Mouse (Mus musculus) layer of hippocampus, postnatal 10 days (tissue): ENCODE measurements around the gene Gm13696. TPM values are rescaled to one million over a fixed set of nuclear protein-coding genes. Genes with fewer than 3 reads are reported as not detected.
"Not testable (repeated sequence)": the region's sequence is repeated elsewhere in the genome, so short reads cannot be mapped to it uniquely, and the experiment has no call there.

Experiments used
- DNase-seq, 2 experiments: peaks; one replicate each; pipeline ENCODE4 v3.0.0; 2021; ENCODE audit warnings: low spot score in 2 of 2
- long read RNA-seq: library from polyadenylated mRNA; stranded (forward); transcript quantifications from one replicate; pipeline ENCODE4 v2.0.0, GENCODE M21; 2023
- total RNA-seq, 2 experiments: library from RNA; stranded (reverse); gene quantifications; 2 replicates each; pipeline ENCODE4 v1.2.3; 2021

The Gm13696 gene
- total RNA-seq, result 1 to 10 TPM; 1.4 to 1.7 TPM
- long read RNA-seq, result 0 reads

GRCm38 (mm10) chr2:83972823-83973222, at the start of gene Gm13696:
Gene Gm13696 (plus strand): TSS chr2:83973123.
- not testable (repeated sequence) for DNase-seq

DNA sequence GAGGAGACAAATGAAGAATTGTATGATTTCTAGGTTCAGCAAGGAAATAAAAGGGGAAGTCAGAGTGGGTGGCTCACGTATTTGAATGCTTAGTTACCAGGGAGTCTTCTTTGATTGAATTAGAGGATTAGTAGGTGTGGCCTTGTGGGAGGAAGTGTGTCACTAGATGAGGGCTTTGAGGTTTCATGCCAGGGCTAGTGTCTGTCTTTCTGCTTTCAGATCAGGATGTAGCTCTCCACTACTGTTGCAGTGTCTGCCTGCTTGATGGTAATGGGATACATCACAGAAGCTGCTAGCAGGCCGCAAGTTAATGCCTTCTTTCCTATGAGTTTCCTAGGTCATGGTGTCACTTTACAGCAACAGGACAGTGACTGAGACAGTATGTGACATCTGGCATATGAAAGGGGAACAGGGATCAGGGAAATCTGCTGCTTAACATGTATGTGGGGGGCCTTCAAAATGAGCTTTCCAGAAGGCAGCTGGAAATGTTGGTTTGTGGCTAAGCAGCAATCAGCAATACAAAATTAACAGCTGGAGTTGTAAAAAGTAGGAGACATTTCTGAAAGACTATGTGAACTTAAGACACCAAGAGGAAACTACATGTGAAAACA, 43.3 kb upstream of the Gm13696 start:
- no peak for DNase-seq

GRCm38 (mm10) chr2:83940931-83941361, 32.0 kb upstream of the Gm13696 start, which contains the start of gene Zswim2:
Gene Zswim2 (minus strand): TSS chr2:83941228.
- DNase-seq, result peak; percentile 73 to 79

DNA sequence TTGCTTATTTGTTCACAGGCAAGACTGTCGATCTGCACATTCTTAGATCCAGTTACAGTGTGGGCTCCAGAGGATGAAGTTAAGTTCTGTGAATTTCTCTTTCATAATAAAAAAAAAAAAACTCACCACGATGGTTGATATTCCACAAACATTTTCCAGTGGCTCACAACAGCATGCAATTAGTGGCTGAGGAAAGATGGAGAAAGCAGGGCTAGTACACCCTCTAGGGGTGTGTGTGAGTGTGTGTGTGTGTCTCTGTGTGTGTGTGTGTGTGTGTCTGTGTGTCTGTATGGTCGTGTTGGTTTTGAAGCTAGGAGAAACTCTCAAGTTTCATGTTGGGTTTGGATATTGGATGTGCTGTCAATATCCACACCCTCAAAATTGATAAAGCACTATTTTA, 31.5 kb upstream of the Gm13696 start:
- no peak for DNase-seq

DNA sequence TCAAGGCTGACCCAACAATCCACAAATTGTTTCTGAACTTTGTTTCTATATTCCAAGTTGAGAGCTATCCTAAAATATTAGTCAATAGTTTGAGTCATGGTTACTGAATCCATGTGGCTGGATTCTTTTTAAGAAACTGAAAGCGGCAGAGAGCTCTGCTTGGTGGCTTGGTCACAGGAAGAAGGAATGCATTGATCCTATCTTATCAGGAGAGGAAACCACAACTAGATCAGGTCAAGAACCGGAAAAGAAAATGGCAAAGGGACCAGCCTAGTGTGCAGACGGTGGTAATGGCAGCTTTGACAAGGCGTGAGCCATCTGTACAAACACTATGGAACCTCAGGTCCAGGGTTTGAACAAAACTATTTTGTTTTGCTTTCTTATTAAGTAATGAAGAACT, 31.1 kb upstream of the Gm13696 start:
- no peak for DNase-seq

GRCm38 (mm10) chr2:83955393-83955792, 17.5 kb upstream of the Gm13696 start, which contains the start of gene Gm13698:
Gene Gm13698 (plus strand): TSS chr2:83955693.
- DNase-seq, result not testable (repeated sequence)

DNA sequence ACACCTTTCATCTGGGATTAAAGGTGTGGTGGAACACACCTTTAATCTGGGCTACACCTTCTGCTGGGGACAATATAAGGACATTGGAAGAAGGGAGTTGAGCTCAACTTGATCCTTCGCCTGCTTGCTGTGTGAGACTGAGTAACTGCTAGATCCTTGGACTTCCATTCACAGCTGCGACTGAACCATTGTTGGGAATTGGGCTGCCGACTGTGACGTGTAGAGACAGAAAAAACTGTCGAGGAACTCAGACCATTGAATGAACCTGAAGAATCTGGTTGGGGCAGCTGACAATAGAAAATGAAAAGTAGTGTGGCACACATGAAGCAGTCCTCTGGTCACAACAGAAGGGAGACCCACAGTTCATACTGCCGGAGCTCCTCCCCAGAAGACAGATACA, 11.7 kb upstream of the Gm13696 start, which contains the start of gene Gm13693:
Gene Gm13693 (plus strand): TSS at position 301 of the 400 bp plus-strand sequence.
- DNase-seq, result not testable (repeated sequence)

DNA sequence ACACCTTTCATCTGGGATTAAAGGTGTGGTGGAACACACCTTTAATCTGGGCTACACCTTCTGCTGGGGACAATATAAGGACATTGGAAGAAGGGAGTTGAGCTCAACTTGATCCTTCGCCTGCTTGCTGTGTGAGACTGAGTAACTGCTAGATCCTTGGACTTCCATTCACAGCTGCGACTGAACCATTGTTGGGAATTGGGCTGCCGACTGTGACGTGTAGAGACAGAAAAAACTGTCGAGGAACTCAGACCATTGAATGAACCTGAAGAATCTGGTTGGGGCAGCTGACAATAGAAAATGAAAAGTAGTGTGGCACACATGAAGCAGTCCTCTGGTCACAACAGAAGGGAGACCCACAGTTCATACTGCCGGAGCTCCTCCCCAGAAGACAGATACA, 5.9 kb upstream of the Gm13696 start, which contains the start of gene Gm13695:
Gene Gm13695 (plus strand): TSS at position 301 of the 400 bp plus-strand sequence.
- not testable (repeated sequence) for DNase-seq

GRCm38 (mm10) chr2:83978633-83979032, 5.7 kb downstream of the Gm13696 start, which contains the start of gene Gm13694:
Gene Gm13694 (plus strand): TSS chr2:83978933.
- not testable (repeated sequence) for DNase-seq

DNA sequence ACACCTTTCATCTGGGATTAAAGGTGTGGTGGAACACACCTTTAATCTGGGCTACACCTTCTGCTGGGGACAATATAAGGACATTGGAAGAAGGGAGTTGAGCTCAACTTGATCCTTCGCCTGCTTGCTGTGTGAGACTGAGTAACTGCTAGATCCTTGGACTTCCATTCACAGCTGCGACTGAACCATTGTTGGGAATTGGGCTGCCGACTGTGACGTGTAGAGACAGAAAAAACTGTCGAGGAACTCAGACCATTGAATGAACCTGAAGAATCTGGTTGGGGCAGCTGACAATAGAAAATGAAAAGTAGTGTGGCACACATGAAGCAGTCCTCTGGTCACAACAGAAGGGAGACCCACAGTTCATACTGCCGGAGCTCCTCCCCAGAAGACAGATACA, 11.5 kb downstream of the Gm13696 start, which contains the start of gene Gm13697:
Gene Gm13697 (plus strand): TSS at position 301 of the 400 bp plus-strand sequence.
- DNase-seq, result not testable (repeated sequence)

DNA sequence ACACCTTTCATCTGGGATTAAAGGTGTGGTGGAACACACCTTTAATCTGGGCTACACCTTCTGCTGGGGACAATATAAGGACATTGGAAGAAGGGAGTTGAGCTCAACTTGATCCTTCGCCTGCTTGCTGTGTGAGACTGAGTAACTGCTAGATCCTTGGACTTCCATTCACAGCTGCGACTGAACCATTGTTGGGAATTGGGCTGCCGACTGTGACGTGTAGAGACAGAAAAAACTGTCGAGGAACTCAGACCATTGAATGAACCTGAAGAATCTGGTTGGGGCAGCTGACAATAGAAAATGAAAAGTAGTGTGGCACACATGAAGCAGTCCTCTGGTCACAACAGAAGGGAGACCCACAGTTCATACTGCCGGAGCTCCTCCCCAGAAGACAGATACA, 17.3 kb downstream of the Gm13696 start, which contains the start of gene Gm13691:
Gene Gm13691 (plus strand): TSS at position 301 of the 400 bp plus-strand sequence.
- not testable (repeated sequence) for DNase-seq

GRCm38 (mm10) chr2:83993639-83994255, 20.8 kb downstream of the Gm13696 start:
- peak in 1 of 2 experiments; percentile 14 for DNase-seq

- not testable (repeated sequence) for DNase-seq
Measured at GRCm38 (mm10) chr2:83994526-83994925, 21.6 kb downstream of the Gm13696 start.

DNA sequence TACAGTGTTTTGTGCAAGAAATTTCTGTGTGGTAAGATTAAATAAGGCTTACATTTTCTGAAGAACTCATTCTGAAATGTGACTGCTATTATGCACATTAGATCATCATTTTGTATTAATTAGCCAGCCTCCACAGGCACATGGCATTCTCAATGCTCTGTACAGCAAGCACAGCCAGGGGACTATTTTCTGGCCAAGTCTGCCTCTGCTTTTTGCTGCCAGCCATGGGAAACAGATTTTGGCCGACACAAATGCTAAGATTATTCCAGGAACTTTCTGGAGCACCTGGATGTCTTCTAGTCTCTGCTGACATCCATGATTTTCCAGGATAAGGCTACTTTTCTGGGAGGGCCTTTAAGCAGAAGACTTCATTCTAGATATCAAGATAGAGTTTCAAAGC, 36.0 kb downstream of the Gm13696 start:
- DNase-seq, result peak; percentile 26 to 48

DNA sequence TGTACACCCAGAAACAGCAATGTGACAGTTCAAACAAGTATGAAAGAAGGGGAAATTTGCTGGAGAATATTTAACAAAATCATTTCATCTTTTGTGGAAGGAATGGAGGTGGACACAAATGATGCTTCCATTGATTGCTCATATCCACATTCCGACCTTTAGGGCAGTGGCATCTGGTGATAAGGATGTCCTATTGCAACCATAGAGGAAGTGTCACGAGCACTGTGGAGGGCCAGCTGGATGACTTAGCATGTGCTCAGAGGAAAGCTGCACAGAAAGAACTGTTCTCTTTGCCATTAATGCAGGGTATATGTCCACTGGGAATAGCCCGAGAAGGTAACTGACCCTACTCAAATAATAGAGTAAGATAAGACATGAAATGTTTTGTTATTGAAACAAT, 36.9 kb downstream of the Gm13696 start:
- DNase-seq, result no peak

GRCm38 (mm10) chr2:84014572-84014971, 41.6 kb downstream of the Gm13696 start:
- DNase-seq, result no peak

DNA sequence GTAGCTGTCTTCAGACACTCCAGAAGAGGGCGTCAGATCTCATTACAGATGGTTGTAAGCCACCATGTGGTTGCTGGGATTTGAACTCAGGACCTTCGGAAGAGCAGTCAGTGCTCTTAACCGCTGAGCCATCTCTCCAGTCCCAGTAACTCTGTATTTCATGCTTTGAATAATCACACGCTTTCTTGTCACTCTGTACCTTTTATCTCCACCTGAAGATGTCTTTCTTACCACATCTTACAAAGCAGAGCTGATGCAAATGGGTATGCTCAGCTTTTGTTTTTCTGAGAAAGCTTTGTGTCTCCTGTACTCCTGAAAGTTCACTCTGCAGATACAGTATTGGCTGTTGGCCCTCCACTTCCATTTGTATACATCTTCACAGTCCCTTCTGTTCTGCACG, 43.4 kb downstream of the Gm13696 start:
- DNase-seq, result not testable (repeated sequence)

- DNase-seq, result no peak
Measured at GRCm38 (mm10) chr2:84018330-84018729, 45.4 kb downstream of the Gm13696 start.

DNA sequence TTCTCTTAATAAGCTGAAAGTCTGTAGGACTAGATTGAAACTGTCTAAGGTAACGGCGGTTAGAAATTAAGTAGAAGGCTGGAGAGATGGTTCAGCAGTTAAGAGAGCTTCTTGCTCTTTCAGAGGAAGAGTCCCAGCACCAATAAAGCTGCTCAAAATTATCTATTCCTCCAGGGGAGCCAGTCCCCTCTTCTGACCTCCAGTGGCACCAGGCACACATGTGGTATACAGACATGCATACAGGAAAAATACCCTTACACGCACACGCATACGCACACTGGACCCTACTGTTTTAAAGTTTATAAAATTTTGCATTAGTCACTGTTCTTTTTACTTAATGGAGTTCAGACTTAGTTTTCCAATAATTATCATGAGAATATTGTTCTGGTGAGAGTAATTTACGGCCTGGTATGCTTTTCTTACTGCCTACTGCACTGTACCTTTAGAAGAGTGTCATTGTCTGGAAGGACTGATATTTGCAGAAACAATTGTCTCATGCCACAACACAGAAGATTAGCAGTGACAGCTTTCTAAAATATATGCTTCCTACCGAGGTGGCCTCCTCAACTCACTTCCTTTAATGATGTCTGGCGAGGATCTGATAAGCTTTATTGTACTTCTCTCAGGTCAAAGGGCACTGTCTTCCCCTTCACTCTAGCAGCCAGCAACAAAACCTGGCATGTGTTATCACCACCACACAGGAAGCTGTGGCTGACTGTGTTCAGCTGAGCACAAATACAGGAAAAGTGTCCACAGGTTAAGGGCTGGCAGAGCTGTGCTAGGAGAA, 46.8 kb downstream of the Gm13696 start:
- no peak for DNase-seq

GRCm38 (mm10) chr2:84021930-84022329, 49.0 kb downstream of the Gm13696 start:
- DNase-seq, result no peak

DNA sequence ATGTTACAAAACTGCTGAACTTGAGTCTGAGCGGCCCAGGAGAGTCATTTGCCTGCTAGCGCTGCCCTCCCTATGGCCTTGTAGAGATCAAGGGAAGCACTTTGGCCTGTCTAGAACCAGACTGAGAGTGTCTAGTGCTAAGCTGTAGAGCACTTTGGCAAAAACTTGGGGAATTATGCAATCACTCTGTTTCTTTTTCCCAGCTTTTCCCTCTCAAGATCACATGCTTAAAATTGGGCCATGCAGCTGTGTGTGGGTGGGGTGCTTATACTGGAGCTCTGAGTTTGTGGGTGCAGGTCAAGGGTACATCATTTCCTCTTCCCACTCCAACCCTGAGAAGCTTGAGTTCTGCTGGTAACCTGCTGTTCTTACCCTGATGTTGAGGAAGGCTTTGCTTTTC, 50.0 kb downstream of the Gm13696 start:
- no peak for DNase-seq
